Mouse (Mus musculus) midbrain, embryonic 15.5 days (tissue): ENCODE data around the gene Grem2. TPM values are rescaled to one million over a fixed set of nuclear protein-coding genes. Genes with fewer than 3 reads are reported as not detected.
A peak's percentile ranks its signal among the peaks of the same experiment; 100 is the strongest.

ENCODE experiments used
- ATAC-seq: fragments of 200-750 bp; cut with Nextera tagmentation; replicated peaks from 2 replicates; pipeline ENCODE4 v1.8.0; 2017; ENCODE audit warnings: moderate TSS enrichment
- H3K27ac ChIP-seq: fragments of 300-500 bp; sonication (generic); 2 replicates; pipeline ENCODE4 v1.5.1; 2015; ENCODE audit warnings: mild to moderate bottlenecking, inconsistent platforms
- H3K27me3 ChIP-seq: fragments of 300-500 bp; sonication (generic); replicated peaks from 2 replicates; pipeline ENCODE4 v1.6.1; 2015; ENCODE audit warnings: inconsistent platforms
- H3K36me3 ChIP-seq: fragments of 300-500 bp; sonication (generic); replicated peaks from 2 replicates; pipeline ENCODE4 v1.6.1; 2015; ENCODE audit warnings: inconsistent platforms
- H3K4me1 ChIP-seq: fragments of 300-500 bp; sonication (generic); 2 replicates; pipeline ENCODE4 v1.6.1; 2015; ENCODE audit warnings: inconsistent platforms
- H3K4me2 ChIP-seq: fragments of 300-500 bp; sonication (generic); 2 replicates; pipeline ENCODE4 v1.6.1; 2015; ENCODE audit warnings: inconsistent platforms, mild to moderate bottlenecking, moderate library complexity
- H3K4me3 ChIP-seq: fragments of 300-500 bp; sonication (generic); 2 replicates; pipeline ENCODE4 v1.5.1; 2015; ENCODE audit warnings: mild to moderate bottlenecking, inconsistent platforms
- H3K9ac ChIP-seq: fragments of 300-500 bp; sonication (generic); 2 replicates; pipeline ENCODE4 v1.6.1; 2015; ENCODE audit warnings: mild to moderate bottlenecking, inconsistent platforms
- H3K9me3 ChIP-seq: fragments of 300-500 bp; sonication (generic); 2 replicates; pipeline ENCODE4 v1.6.1; 2016; ENCODE audit warnings: inconsistent platforms
- WGBS: fragments of 180-500 bp; shearing (Covaris S2); methylation state at CpG from one replicate; pipeline ENCODE4 v1.1.7; 2015; ENCODE audit warnings: mixed read lengths; 5-methylcytosine and 5-hydroxymethylcytosine counted together
- polyA plus RNA-seq: library from polyadenylated mRNA; unstranded; fragments of >200 nt; fragmentation: Nextera tagmentation; extraction: Ambion mirVana; gene quantifications from 2 replicates; pipeline ENCODE4 v1.2.1, GENCODE M21; 2015

Grem2 gene
- polyA plus RNA-seq, result 1.3 and 1.4 TPM in 2 replicates

DNA sequence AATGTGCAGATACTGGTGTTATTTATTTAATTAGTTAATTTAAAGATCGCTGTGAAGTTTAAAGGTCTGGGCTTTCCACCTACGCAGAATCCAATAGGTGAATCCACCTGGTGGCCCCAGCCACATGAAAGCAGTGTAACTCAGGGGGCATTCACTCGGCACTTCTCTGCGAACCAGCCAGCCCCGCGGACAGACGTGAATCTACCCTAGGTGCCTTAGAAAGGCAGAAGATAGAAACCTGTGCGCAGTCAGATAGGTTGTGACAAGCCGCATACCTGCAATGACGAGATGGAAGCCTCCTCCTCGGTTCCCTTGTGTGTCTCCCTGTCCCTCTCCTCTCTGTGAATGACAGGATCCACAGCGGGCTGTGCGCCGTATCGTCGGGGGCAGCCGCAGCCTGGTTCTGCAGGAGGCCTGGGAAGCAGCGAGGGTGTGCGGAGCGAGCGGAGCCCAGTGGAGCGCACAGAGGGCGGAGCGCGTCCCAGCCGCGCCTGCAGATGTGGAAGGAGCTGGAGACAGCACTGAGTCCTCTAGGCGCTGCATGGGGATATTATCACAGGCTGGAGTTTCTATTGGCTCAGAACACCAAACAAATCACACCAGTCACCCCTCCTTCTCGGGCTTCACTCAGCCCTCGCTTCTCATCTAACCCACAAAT lies at the start of gene Grem2:
TSS of gene Grem2 (minus strand) at position 522 of the 658 bp plus-strand sequence.
- Histone ChIP-seq H3K36me3 (no peaks in the 10 kb centered on the region), H3K9me3 (no peaks in the 10 kb centered on the region), H3K4me3 (peak within 1 kb of the TSS; percentile 47), H3K4me1 (0 out of 2 replicates have a peak, but pooled peaks cover 3% of the 10 kb centered on the region), H3K4me2 (peak within 1 kb of the TSS; percentile 59), H3K27ac (peak within 1 kb of the TSS; percentile 63), H3K27me3 (no peaks in the 10 kb centered on the region), H3K9ac (peak within 1 kb of the TSS; percentile 60)
- peak; percentile 98 for ATAC-seq
- WGBS, result 4% methylated on average over 30 of the region's 30 CpGs

- H3K9ac ChIP-seq, result no peak overlapping the region
- H3K27ac ChIP-seq, result no peak overlapping the region
- H3K4me3 ChIP-seq, result no peak overlapping the region
- H3K9me3 ChIP-seq, result no peaks in the 10 kb centered on the region
- H3K36me3 ChIP-seq, result no peaks in the 10 kb centered on the region
- no peaks in the 10 kb centered on the region for H3K27me3 ChIP-seq
- no peak overlapping the region for H3K4me2 ChIP-seq
- ATAC-seq, result no peak
- WGBS, result 95% methylated on average over 3 of the region's 3 CpGs
- H3K4me1 ChIP-seq, result no peaks in the 10 kb centered on the region
Observed at GRCm38 (mm10) chr1:174959837-174960236, 38.2 kb upstream of the Grem2 start.

DNA sequence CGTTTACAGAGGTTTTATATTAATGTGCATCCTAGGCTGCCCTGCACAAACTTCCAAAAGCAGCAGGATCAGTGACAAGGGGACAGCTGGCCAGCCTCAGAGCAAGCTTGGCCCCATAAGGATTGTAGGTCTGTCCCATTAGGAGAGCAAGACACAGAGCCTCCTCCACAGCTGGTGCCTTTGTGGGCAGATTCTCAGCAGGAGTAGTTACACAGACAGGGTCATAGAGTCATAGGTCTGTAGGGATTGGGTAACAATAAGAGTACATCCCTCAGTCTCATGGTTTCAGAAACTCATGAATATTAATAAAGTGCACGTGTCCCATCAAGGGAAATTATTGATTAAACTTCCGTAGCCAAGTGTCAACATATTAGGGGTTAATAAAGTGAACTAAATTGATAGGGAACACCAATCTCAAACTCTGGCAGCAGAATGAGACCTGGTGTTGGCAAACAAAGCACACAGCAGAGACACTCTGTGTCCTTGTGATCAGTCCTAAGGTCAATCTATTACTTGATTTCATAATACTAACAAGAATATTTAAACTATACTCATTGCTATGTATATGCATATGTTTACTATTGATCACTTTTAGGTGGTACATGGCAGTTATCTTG lies 9.5 kb upstream of the Grem2 start:
- no peak overlapping the region for H3K9ac ChIP-seq
- 38% methylated on average over 3 of the region's 3 CpGs for WGBS
- H3K36me3 ChIP-seq, result no peaks in the 10 kb centered on the region
- no peak overlapping the region for H3K4me2 ChIP-seq
- no peak for ATAC-seq
- H3K27me3 ChIP-seq, result no peaks in the 10 kb centered on the region
- no peaks in the 10 kb centered on the region for H3K4me1 ChIP-seq
- no peak overlapping the region for H3K4me3 ChIP-seq
- no peak overlapping the region for H3K27ac ChIP-seq
- H3K9me3 ChIP-seq, result no peaks in the 10 kb centered on the region

GRCm38 (mm10) chr1:174929459-174930181 lies 8.0 kb upstream of the Grem2 start:
- H3K4me2 ChIP-seq, result no peak overlapping the region
- no peak overlapping the region for H3K9ac ChIP-seq
- WGBS, result 77% methylated on average over 7 of the region's 7 CpGs
- no peak overlapping the region for H3K4me3 ChIP-seq
- H3K36me3 ChIP-seq, result no peaks in the 10 kb centered on the region
- H3K4me1 ChIP-seq, result no peaks in the 10 kb centered on the region
- no peak; the same call in 1 of the 2 replicates for ATAC-seq
- no peak overlapping the region for H3K27ac ChIP-seq
- H3K27me3 ChIP-seq, result no peaks in the 10 kb centered on the region
- H3K9me3 ChIP-seq, result no peaks in the 10 kb centered on the region

DNA sequence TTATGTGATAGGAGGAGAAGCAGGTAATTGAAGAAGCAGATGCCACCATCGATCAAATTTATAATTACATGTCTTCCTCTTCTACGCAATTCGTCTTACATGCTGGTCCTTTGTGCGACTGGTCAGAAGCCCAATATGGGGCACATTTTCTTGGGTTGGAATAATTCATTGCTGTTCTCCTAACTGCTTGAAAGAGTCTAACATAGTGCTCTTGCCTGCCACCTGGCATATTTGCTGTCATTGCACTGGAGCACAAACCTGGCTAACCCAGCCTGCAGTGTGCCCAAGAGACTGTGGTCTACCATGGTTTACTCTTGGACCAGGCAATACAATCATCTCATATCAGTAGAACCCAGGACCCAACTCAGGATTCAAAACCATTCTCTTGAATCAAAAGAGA lies 2.7 kb downstream of the Grem2 start:
- no peaks in the 10 kb centered on the region for H3K27me3 ChIP-seq
- H3K9ac ChIP-seq, result no peak overlapping the region
- no peak for ATAC-seq
- H3K36me3 ChIP-seq, result no peaks in the 10 kb centered on the region
- H3K4me2 ChIP-seq, result no peak overlapping the region
- no peaks in the 10 kb centered on the region for H3K9me3 ChIP-seq
- H3K27ac ChIP-seq, result no peak overlapping the region
- no peak overlapping the region for H3K4me3 ChIP-seq
- 98% methylated on average over 4 of the region's 4 CpGs for WGBS
- 0 out of 2 replicates have a peak, but pooled peaks cover 3% of the 10 kb centered on the region for H3K4me1 ChIP-seq

DNA sequence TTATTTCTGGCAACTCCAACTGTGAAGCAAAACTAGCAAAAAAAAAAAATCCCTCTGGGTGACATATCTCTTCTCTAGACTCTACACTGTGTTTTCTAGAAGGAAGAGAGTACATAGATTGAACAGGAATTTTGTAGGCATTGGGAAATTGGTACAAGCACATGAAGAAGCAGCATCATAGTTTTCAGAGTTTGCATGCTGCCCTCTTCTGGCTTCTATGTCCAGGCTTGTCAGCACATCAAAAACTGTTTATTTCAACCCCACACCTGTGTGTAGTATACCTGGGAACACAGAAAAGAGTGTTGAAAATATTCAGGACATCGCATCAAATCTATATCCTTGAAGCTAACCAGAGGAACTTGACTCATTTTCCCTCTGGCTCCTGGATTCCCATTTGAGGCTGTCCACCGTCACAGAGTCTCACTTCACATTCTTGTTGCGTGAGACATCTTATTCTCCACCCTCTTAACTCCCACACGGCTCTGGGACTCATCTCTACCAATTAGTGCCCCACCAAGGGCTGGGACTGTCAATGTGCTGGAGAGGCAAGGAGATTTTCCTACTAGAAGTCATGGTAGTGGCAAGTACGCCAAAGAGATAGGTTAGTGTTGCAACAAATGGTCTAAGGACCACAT lies 3.3 kb downstream of the Grem2 start:
- no peak for ATAC-seq
- 87% methylated on average over 5 of the region's 5 CpGs for WGBS
- no peaks in the 10 kb centered on the region for H3K9me3 ChIP-seq
- H3K4me3 ChIP-seq, result no peak overlapping the region
- H3K4me1 ChIP-seq, result 0 out of 2 replicates have a peak, but pooled peaks cover 3% of the 10 kb centered on the region
- no peaks in the 10 kb centered on the region for H3K36me3 ChIP-seq
- H3K27me3 ChIP-seq, result no peaks in the 10 kb centered on the region
- H3K9ac ChIP-seq, result no peak overlapping the region
- H3K27ac ChIP-seq, result no peak overlapping the region
- H3K4me2 ChIP-seq, result no peak overlapping the region

DNA sequence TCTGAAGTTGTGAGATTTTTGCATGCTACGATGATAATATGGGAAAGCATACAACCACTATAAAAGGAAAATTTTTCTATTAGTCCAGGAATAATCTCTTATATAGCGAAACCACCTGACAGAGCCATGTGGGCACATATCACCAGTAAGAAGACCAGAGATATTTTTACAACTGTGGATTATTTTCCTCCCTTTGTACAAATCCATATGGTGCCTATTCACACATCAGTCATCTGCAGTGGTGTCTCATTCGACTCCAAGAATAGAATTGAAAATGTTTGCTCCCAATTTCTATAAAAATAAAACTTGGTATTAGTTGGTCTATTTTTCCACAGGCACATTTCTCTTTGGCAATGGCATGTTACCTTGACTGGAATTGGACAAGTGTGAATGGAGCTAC lies 11.8 kb downstream of the Grem2 start:
- H3K27me3 ChIP-seq, result no peaks in the 10 kb centered on the region
- H3K9ac ChIP-seq, result no peak overlapping the region
- H3K36me3 ChIP-seq, result no peaks in the 10 kb centered on the region
- no peak overlapping the region for H3K4me2 ChIP-seq
- ATAC-seq, result no peak
- H3K9me3 ChIP-seq, result no peaks in the 10 kb centered on the region
- WGBS, result 70% methylated on average over 3 of the region's 3 CpGs
- H3K4me3 ChIP-seq, result no peak overlapping the region
- H3K27ac ChIP-seq, result no peak overlapping the region
- H3K4me1 ChIP-seq, result no peaks in the 10 kb centered on the region

DNA sequence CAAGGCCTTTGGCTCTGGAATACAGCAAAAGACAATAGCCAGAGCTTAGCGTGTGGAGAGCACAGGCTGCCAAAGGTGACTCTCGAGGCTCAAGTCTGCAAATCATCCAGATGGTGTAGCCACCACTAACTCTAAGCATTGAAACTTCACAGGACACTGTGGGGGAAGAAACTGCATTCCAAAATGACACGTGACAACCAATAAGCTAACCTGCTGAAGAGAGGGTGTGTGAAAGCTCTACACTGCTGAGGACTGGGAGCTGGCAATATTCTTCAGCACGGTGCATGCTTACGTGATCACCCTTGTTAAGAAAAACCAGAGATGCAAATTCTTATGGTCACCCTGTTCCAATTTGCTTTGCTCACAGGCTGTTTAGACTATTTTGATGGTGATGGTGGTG lies 13.4 kb downstream of the Grem2 start:
- no peak overlapping the region for H3K9ac ChIP-seq

GRCm38 (mm10) chr1:174907637-174908036 lies 14.0 kb downstream of the Grem2 start:
- no peaks in the 10 kb centered on the region for H3K4me1 ChIP-seq
- H3K9ac ChIP-seq, result no peak overlapping the region
- no peaks in the 10 kb centered on the region for H3K9me3 ChIP-seq
- H3K27ac ChIP-seq, result no peak overlapping the region
- H3K27me3 ChIP-seq, result no peaks in the 10 kb centered on the region
- no peak overlapping the region for H3K4me3 ChIP-seq
- ATAC-seq, result no peak
- H3K4me2 ChIP-seq, result no peak overlapping the region
- WGBS, result 80% methylated on average over 5 of the region's 5 CpGs
- no peaks in the 10 kb centered on the region for H3K36me3 ChIP-seq

More for the DNA sequence above, 13.4 kb downstream of the Grem2 start:
- 90% methylated on average over 5 of the region's 5 CpGs for WGBS
- H3K4me1 ChIP-seq, result no peaks in the 10 kb centered on the region
- no peak overlapping the region for H3K4me2 ChIP-seq
- H3K9me3 ChIP-seq, result no peaks in the 10 kb centered on the region
- no peaks in the 10 kb centered on the region for H3K36me3 ChIP-seq
- H3K27ac ChIP-seq, result no peak overlapping the region
- no peak for ATAC-seq
- no peaks in the 10 kb centered on the region for H3K27me3 ChIP-seq
- H3K4me3 ChIP-seq, result no peak overlapping the region

DNA sequence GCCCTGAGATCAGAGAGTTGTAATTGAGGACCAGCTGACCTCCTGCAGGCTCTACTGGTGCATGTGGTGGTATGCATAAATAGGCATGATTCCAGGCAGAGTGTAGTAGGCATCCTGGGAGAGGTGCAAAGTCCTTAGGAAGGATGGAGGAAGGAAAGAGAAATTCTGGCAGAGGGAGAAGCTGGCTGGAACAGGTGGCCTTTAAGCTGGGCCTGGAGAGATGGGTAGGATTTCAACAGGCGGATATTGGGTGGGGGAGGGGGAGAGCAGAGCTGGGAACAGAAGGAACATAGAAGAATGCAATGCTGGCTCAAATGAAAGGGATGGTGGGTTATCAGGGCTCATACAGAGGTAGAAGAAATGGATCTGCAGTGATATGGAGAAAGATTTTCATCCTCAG lies 18.9 kb downstream of the Grem2 start:
- 64% methylated on average over 1 of the region's 1 CpGs for WGBS

DNA sequence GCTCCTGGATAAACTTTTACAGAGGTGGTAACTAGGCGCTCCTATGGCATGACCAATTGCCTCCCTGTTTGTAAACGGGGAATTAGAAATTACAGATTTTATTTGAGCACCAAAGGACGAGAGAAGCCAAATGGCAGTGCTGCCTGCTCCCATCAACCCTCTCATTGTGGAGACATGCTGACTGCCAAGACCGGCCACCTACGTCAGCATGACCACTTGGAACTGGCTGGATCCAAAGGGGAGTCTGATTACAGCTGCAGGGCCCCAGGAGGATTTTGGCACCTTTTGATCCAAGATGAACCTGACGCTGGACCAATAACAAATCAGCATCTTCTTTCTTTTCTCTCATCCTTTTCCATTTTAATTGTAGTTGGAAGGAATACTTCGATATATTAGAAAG lies 29.1 kb downstream of the Grem2 start:
- 91% methylated on average over 7 of the region's 7 CpGs for WGBS
- no peak for ATAC-seq
- Histone ChIP-seq H3K4me2 (no peak overlapping the region), H3K4me1 (no peaks in the 10 kb centered on the region), H3K27ac (no peak overlapping the region), H3K9me3 (no peaks in the 10 kb centered on the region), H3K36me3 (no peaks in the 10 kb centered on the region), H3K4me3 (no peak overlapping the region), H3K9ac (no peak overlapping the region), H3K27me3 (no peaks in the 10 kb centered on the region)

More for the DNA sequence above, 18.9 kb downstream of the Grem2 start:
- no peaks in the 10 kb centered on the region for H3K27me3 ChIP-seq
- H3K4me3 ChIP-seq, result no peak overlapping the region
- ATAC-seq, result no peak
- no peaks in the 10 kb centered on the region for H3K4me1 ChIP-seq
- no peaks in the 10 kb centered on the region for H3K9me3 ChIP-seq
- no peak overlapping the region for H3K9ac ChIP-seq
- H3K27ac ChIP-seq, result no peak overlapping the region
- H3K4me2 ChIP-seq, result no peak overlapping the region
- H3K36me3 ChIP-seq, result no peaks in the 10 kb centered on the region

- no peak for ATAC-seq
- H3K27ac ChIP-seq, result no peak overlapping the region
- WGBS, result 89% methylated on average over 14 of the region's 14 CpGs
- no peaks in the 10 kb centered on the region for H3K27me3 ChIP-seq
- H3K4me2 ChIP-seq, result no peak overlapping the region
- H3K4me1 ChIP-seq, result no peaks in the 10 kb centered on the region
- H3K4me3 ChIP-seq, result no peak overlapping the region
- no peaks in the 10 kb centered on the region for H3K36me3 ChIP-seq
- no peaks in the 10 kb centered on the region for H3K9me3 ChIP-seq
- no peak overlapping the region for H3K9ac ChIP-seq
Observed at GRCm38 (mm10) chr1:174888684-174889405, 32.8 kb downstream of the Grem2 start.
